Mouse (Mus musculus) brain, adult 2 months (tissue): ENCODE measurements at regions not wholly inside any gene's neighbourhood (a gene's known extent, or its start where the extent isn't known, plus 50 kb on each side); places are given as distances from the start of the nearest gene placed in this dataset.

Experiments used
- DNase-seq: peaks from one replicate; pipeline ENCODE4 v3.0.0; 2011; ENCODE audit warnings: low read depth, low spot score

- DNase-seq: peak; percentile 59
These were observed 203.1 kb upstream of the Hes1 start for GRCm38 (mm10) chr16:29861056-29861455.

- DNase-seq: peak; percentile 39
These were observed 199.0 kb upstream of the Hes1 start for GRCm38 (mm10) chr16:29865075-29865740.

GRCm38 (mm10) chr16:29871395-29871794, 192.8 kb upstream of the Hes1 start:
- DNase-seq: no peak

DNA sequence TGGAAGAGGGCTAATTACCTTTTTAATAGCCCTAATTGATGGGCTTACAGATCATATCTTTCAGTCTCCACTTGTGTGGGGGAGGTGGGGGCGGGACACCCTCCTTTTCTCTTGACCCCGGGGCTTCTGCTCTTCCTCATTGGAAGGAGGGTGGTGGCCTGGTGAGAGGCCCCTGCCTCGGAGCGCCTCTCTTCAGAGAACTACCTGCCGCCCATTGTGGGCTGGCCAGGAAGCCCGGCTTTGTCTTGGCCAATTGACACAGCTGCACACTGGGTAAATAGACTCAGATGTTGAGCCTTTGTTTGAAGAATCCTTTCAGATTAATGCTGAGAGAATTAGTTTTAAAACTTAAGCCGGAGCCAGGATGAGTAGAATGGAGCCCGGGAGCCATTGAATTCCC, 188.0 kb upstream of the Hes1 start:
- DNase-seq: no peak

DNA sequence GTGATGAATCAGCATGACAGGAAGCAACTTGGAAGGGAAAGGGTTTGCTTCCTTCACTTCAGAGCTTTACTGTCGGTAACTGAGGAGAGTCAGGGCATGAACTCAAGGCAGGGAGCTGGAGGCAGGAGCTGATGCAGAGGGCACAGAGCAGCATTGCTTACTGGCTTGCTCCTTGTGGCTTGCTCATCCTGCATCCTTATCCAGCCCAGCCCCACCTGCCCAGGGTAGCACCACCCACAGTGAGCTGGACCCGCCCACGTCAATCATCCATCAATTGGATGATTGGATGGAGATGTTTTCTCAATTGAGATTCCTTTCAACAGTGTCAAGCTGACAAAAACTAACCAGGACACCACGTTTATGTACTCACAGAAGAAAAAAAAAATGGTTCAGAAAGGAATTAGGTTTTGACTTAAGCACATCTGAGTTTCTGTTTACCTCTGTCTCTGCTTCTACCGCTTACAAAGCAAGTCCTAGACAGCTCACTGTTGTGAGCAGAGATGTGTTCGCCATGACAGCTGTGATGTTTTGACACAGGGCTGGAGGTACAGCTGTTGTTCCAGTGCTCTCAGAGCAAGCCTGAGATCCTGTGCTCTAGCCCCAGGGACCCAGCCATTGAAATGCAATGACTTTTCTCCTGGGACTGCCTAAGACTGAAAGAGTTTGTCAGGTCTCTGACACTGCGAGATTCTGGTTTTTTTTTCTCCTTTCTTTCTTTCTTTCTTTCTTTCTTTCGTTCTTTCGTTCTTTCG, 186.6 kb upstream of the Hes1 start:
- no peak for DNase-seq

DNA sequence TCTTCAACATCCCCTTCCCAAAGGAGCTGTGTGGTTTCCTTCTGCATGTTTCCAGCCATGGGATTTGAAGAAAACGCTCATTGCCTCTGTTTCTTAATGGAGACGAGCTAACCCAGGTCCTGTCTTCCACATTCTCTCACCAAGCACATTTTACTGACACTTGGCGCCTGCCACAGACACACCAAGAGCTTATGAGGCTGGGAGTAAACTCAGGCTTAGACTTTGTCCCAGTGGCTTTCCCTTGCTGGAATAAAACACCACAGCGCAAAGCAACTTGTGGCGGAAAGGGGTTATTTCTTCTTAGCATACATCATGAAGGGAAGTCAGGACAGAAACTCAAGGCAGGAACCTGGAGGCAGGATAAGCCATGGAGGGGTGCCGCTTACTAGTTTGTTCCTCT, 184.5 kb upstream of the Hes1 start:
- DNase-seq: no peak

GRCm38 (mm10) chr16:29881497-29881896, 182.7 kb upstream of the Hes1 start:
- DNase-seq: no peak

GRCm38 (mm10) chr16:29882226-29882972, 181.8 kb upstream of the Hes1 start:
- peak; percentile 13 for DNase-seq

GRCm38 (mm10) chr16:29883252-29883992, 180.8 kb upstream of the Hes1 start:
- DNase-seq: no peak

DNA sequence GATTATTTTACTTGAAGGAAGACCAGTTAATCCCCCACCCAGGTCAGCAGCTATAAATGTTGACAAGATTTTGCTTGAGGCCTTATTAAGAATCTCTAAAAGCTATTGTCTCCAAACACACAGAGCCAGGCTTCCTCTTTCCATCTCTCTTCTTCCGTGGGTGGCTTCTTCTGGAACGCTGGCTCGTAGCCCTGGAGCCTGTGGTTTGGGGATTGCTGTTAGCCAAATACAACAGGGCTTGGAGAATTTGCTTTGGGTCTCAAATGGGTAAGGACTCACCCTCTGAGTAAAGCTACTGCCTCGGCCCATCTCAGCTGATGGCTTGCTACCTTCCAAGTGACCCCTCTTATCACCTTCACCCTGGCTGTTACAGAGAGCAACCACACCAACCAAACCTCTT, 179.3 kb upstream of the Hes1 start:
- peak; percentile 34 for DNase-seq

DNA sequence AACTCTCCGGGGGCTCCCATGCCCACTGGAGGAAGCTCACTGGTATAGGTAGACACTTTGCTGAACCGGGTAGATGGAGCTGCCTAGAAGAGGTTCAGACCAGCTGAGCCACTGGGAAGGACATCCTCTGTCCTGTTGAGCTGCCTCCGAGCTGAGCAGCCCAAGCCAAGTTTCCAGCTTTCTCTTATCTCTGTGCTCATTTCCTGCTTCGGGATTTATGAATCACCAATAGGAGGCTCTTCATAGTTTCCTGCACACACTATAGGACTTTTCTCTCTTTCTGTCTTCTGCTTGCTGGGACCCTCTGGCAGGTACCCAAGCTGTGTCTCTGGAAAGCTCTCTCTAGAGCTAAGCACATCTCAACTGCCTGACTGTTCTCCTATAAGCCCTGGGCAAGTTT, 177.4 kb upstream of the Hes1 start:
- DNase-seq: no peak

- DNase-seq: no peak
These were observed 174.8 kb upstream of the Hes1 start for GRCm38 (mm10) chr16:29889346-29889745.

DNA sequence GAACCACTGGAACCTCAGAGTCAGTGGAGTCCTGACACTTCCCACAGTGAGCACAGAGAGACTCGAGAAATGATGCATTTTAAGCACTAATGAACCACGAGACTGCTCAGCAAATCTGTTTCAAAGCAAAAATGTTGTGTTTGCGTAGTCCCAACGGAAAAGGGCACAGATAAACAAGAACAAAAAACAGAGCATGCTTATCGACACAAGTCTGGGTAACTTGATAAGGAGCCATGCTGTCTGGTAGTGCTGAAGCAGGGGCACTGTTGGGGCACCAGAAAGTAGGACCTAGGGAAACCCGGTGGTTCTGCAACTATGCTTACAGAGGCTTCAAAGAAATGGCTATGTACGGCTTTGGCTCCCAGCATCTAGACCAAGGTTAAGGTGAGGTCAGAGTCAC, 172.7 kb upstream of the Hes1 start:
- no peak for DNase-seq

GRCm38 (mm10) chr16:29893871-29894828, 170.0 kb upstream of the Hes1 start:
- peak; percentile 33 for DNase-seq

DNA sequence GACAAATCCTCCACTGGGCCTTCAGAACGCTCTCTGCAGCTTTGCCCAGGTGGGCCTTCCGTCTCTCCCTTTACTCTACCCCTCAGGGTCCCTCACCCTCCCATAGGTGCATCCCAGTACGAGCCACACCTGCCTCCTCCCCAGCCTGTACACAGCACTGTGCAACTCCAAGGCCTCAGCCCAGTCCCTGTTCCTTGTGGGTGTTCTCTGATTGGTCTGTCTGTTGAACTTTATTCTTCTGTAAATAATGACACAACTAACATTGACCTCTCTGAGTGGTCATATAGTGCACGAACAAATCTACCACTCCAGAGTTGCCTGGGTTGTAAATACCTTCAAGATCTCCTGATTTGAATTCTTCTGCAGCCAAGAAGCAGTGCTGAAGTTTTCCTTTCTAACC, 167.8 kb upstream of the Hes1 start:
- DNase-seq: no peak

DNA sequence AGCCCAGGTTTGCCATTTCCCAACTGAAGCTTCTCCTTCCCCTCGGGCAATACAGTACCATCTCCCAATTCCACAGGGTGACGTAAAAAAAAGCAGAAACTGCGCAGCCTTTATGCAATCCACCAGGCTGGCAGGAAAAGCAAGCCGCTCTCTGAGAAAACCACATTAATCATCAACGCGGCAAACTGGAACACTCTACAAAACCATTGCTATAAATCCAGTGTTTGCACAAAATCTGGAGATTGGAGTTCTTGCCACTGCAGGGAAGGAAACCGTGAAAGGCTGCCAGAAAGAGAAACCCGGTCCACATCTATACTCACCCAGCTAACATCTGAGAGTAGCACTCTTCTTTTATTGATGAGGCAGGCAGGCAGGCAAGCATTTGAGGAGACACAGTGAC, 160.7 kb upstream of the Hes1 start:
- DNase-seq: peak; percentile 17

DNA sequence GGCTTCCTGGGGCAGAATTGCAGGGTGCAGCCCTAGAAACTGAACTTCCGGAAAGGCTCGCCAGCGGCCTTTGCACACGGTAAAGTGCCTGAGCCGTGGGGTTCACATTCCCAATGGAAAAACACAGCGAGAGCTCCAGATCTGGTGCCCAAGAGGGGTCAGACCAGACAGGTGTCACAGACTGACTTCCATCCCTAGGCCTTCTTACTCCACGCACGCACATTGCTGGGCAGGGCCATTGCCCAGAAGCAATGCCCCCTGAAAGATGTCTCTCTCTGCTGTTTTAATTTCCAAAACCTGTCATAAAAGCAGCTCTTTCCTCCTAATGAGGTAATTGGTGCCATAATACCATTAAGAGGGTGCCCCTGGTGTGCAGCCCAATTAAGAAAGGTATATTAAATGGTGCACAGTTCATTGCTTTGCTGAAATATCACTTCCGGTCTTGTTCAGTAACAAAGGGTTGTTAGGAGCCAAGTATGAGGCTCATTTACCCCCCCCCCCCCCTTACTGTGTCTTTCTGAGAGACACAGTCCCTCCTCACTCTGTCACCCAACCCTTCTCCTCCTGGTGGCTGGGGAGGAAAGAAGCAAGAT, 159.9 kb upstream of the Hes1 start:
- no peak for DNase-seq

DNA sequence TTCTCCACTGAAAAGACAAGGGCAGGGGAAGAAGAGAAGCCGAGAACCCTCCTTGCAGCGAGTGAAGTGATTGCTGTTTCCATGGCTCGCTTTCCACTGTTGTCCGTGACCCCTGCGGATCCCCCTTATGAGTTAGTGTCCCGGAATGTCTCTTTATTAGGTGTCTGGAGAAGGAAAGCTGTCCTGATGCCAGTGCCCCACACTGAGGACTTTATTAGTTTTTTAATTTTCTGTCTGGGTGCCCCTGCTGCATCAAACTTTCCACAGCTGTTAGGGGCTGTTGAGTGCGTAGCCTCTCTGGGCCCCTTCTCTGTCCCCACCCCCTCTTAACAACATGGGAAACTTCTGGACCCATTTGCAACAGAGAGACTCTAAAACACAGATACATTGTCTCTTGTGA, 156.9 kb upstream of the Hes1 start:
- no peak for DNase-seq

GRCm38 (mm10) chr16:29908031-29908430, 156.2 kb upstream of the Hes1 start:
- no peak for DNase-seq

- no peak for DNase-seq
These were observed 154.2 kb upstream of the Hes1 start for GRCm38 (mm10) chr16:29909923-29910465.
